Mouse (Mus musculus): ENCODE results near the gene Gm7030.
"Not testable (repeated sequence)": the region's sequence is repeated elsewhere in the genome, so short reads cannot be mapped to it uniquely, and the experiment has no call there.

Gm7030 gene

DNA sequence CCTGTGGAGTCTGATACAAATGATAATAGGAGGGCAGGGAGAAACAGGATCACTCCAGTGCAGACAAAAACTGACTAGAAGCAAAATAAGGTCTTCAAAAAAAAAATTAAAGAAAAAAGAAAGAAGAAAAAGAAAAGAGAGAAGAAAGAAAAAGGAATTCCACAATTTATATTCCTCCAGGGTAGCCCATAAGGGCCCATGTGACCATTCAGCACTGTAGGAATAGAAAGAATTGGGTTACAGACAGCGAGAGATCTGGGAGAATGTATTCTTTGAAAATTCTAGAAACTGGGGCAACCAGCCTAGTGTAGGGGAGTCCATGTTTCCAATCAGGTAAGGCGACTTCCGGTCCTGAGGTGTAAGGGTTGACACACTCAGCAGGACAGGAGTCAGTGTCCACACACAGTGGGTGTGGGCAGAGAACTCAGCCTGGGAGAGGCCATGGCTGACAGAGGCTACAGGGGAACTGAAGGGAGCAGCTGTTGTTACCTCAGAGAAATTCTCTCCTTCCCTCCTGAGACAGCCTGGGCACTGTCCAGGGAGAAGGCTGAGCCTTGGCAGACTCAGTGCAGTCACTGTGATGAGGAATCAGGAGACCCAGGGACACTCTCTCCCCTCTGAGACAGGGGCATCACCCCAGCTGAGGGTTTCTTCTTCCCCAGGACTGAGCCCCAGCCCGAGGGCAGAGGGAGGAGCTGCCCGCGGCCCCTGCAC is 46.5 kb downstream of the Gm7030 start:
- DNase-seq (ENCODE audit: low spot score in 2 of 2), result not testable (repeated sequence)

DNA sequence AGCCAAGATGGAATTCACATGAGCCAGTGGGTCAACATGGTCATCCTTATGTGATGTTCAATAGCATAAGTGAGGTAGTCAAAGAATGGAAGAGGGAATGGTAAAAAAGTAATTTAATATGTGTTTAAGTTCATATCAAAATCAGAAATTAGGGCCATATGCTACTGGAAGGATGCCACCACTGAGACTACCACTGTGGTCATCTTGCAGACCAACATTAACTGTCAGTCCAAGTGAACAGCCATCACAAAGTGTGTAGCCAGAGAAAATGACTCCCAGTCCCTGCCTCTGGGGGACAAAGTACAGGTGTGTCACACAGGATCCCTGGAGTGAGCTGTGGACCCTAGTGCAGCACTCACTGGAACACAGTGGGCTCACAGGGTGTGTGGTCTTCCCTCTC is 47.3 kb downstream of the Gm7030 start:
- not testable (repeated sequence) for DNase-seq (ENCODE audit: low spot score in 2 of 2)

DNA sequence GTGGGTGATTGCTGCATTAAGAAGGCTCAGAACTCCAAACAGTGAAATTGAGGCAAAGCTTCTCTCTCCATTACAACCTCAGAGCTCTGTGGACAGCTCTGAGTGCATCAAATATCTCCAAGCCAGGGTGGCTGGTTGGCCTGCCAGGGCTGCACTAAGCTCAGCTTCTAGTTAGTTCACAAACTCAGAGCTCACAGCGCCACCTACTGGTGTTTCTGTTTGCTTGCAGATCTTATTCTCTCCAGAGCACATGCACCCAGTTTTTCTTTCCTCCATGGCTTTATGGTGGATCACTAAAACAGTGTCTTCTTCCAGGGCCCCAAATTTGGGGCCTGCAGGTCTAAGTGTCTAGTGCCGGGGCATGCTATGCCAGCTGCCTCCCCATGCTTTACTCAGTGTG is 68.4 kb downstream of the Gm7030 start:
- peak; percentile 87 for DNase-seq (ENCODE audit: low spot score in 2 of 2)
